Mouse (Mus musculus) liver, embryonic 14.5 days (tissue): Measurements from ENCODE around the gene Cep97. TPM values are rescaled to one million over a fixed set of nuclear protein-coding genes. Genes with fewer than 3 reads are reported as not detected.
"Not testable (repeated sequence)": the region's sequence is repeated elsewhere in the genome, so short reads cannot be mapped to it uniquely, and the experiment has no call there.

Experiments
- ATAC-seq: fragments of 200-750 bp; cut with Nextera tagmentation; 2 replicates; pipeline ENCODE4 v1.8.0; 2017; ENCODE audit warnings: moderate number of reproducible peaks, mild to moderate bottlenecking, moderate library complexity; ENCODE audit not compliant: insufficient read depth
- DNase-seq, 3 experiments: peaks; one replicate each; pipeline ENCODE4 v3.0.0-alpha.2; 2012 to 2013; ENCODE audit warnings: low read depth in 3 of 3, low spot score in 3 of 3
- H3K27ac ChIP-seq: fragments of 300-500 bp; sonication (generic); 2 replicates; pipeline ENCODE4 v1.5.1; 2014; ENCODE audit warnings: moderate library complexity, mild to moderate bottlenecking, control low read depth, inconsistent platforms
- H3K27me3 ChIP-seq: fragments of 300-500 bp; sonication (generic); 2 replicates; pipeline ENCODE4 v1.6.1; 2014; ENCODE audit warnings: mild to moderate bottlenecking, low read length, moderate library complexity; ENCODE audit not compliant: control insufficient read depth, insufficient read depth
- H3K36me3 ChIP-seq: fragments of 300-500 bp; sonication (generic); replicated peaks from 2 replicates; pipeline ENCODE4 v1.6.1; 2014; ENCODE audit warnings: low read depth; ENCODE audit not compliant: control insufficient read depth, insufficient read depth
- H3K4me1 ChIP-seq, 2 experiments: fragments of 200-500 bp in 1 of 2; fragments of 300-500 bp in 1 of 2; sonication (generic) in 1 of 2; replicated peaks; 2 replicates each; pipeline ENCODE4 v1.6.1; 2012 to 2014; ENCODE audit warnings: antibody characterized with exemption in 1 of 2, inconsistent platforms in 1 of 2, low read length in 1 of 2; ENCODE audit not compliant: control insufficient read depth in 2 of 2, insufficient read depth in 2 of 2
- H3K4me2 ChIP-seq: fragments of 300-500 bp; sonication (generic); 2 replicates; pipeline ENCODE4 v1.6.1; 2014; ENCODE audit warnings: low read depth, mild to moderate bottlenecking, control low read depth, moderate library complexity
- H3K4me3 ChIP-seq, 2 experiments: fragments of 200-500 bp in 1 of 2; fragments of 300-500 bp in 1 of 2; sonication (generic) in 1 of 2; 2 replicates each; pipeline ENCODE4 v1.5.1; 2012 to 2014; ENCODE audit warnings: low read depth in 2 of 2, low read length in 2 of 2, mild to moderate bottlenecking in 2 of 2, control low read depth in 1 of 2, inconsistent platforms in 1 of 2, moderate library complexity in 1 of 2; ENCODE audit not compliant: insufficient read depth in 1 of 2
- H3K9ac ChIP-seq: fragments of 300-500 bp; sonication (generic); replicated peaks from 2 replicates; pipeline ENCODE4 v1.6.1; 2014; ENCODE audit warnings: mild to moderate bottlenecking, control low read depth, moderate library complexity
- H3K9me3 ChIP-seq: fragments of 300-500 bp; sonication (generic); 2 replicates; pipeline ENCODE4 v1.6.1; 2016; ENCODE audit warnings: low read length, mixed read lengths; ENCODE audit not compliant: control insufficient read depth
- CTCF ChIP-seq: IDR thresholded peaks from 2 replicates; pipeline ENCODE4 v1.5.1; 2016; ENCODE audit warnings: antibody characterized with exemption, low read depth, control low read depth
- EP300 ChIP-seq: IDR thresholded peaks from 2 replicates; pipeline ENCODE4 v1.6.1; 2016; ENCODE audit warnings: antibody characterized with exemption, low read depth
- WGBS: fragments of 180-500 bp; shearing (Covaris S2); extraction: QIAGEN DNeasy Blood & Tissue Kit; methylation state at CpG from one replicate; pipeline ENCODE4 v1.1.7; 2014; ENCODE audit not compliant: insufficient replicate concordance; 5-methylcytosine and 5-hydroxymethylcytosine counted together
- polyA plus RNA-seq, 2 experiments: library from polyadenylated mRNA; depleted of rRNA in 1 of 2; stranded (reverse) in 1 of 2; unstranded in 1 of 2; fragments of >200 nt; fragmentation: Nextera tagmentation in 1 of 2; extraction: Ambion mirVana in 1 of 2; gene quantifications; 2 replicates each; pipeline versions ENCODE4 v1.2.1 to v1.2.3; 2012 to 2014

Cep97 gene
- polyA plus RNA-seq, 2 experiments = 2.0 to 5.4 TPM

GRCm38 (mm10) chr16:55876025-55876424 is 58.6 kb downstream of the Cep97 start:
- Histone ChIP-seq H3K4me3 (no peak overlapping the region), H3K9me3 (no peaks in the 10 kb centered on the region), H3K9ac (no peak overlapping the region), H3K4me1 (peaks cover 0 to 4% of the 10 kb centered on the region in 2 experiments; a peak in 2 of 4 replicates), H3K4me2 (no peak overlapping the region), H3K27me3 (no peaks in the 10 kb centered on the region), H3K27ac (no peak overlapping the region), H3K36me3 (no peaks in the 10 kb centered on the region)
- TF ChIP-seq CTCF (no peak), EP300 (no peak)
- no peak for ATAC-seq
- DNase-seq = no peak
- 52% methylated on average over 6 of the region's 6 CpGs for WGBS

- no peak for ATAC-seq
- no peaks in the 10 kb centered on the region for H3K4me1 ChIP-seq
- no peak overlapping the region for H3K27ac ChIP-seq
- no peaks in the 10 kb centered on the region for H3K9me3 ChIP-seq
- TF ChIP-seq CTCF = no peak
- TF ChIP-seq EP300 = no peak
- no peaks in the 10 kb centered on the region for H3K27me3 ChIP-seq
- 57% methylated on average over 4 of the region's 4 CpGs for WGBS
- H3K4me2 ChIP-seq = no peak overlapping the region
- H3K36me3 ChIP-seq = no peaks in the 10 kb centered on the region
- H3K9ac ChIP-seq = no peak overlapping the region
- DNase-seq = no peak
- H3K4me3 ChIP-seq = no peak overlapping the region
Observed at GRCm38 (mm10) chr16:55863832-55864231, 70.8 kb downstream of the Cep97 start.

DNA sequence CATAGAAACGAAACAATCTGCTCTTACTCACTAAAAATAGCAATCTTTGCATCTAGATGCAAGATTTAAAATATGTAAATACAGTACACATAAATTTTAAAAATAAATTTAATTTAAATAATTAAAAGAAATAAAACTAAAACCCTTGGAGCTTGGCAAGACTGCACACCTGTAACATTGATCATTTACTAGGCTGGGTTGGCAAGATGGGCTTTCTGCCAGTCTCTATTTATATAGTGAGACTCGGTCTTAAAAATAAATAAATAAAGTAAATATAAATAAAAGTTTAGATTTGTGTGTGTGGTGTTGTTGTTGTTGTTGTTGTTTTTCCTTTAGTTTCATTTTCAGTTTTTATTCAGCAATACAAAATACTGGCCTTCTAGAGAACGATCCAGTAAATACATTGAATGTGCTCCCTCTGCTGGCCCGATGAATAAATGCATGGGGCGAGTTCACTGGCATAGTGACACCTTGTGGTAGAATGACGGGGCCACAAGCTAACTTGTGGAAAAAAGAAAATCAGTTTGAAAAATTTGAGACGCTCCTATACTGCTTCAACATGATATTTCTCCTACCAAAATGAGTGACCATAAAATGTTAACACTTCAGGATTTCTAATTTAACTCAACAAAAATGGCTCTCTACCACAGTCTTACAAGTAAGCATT is 71.4 kb downstream of the Cep97 start:
- ATAC-seq = 0 out of 2 replicates have a peak, but pooled peaks have one; percentile 41
- DNase-seq = peak; percentile 47 to 54 (median 49)
- WGBS = 18% methylated on average over 7 of the region's 7 CpGs

DNA sequence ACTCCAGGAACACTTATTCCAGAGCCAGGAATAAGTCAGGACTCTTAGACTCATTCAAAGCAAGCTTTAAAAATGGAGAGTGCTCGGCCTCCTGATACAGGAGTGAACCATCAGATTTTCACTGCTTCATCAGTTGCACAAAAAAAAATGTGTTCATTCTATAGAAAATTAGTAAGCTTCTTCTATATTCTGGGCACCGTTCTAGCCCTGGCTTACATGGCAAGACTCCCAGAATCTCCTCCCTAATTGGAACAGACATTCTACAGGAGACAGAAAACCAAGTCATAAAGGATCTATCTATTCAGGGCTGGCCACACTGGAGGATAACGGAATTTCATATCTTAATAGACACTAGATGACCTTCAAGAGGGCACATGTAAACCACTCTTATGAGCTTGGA is 73.6 kb downstream of the Cep97 start:
- 77% methylated on average over 3 of the region's 3 CpGs for WGBS

More for the DNA sequence above, 71.4 kb downstream of the Cep97 start:
- TF ChIP-seq EP300 (no peak), CTCF (peak; percentile 97)
- H3K9me3 ChIP-seq = no peaks in the 10 kb centered on the region
- no peaks in the 10 kb centered on the region for H3K36me3 ChIP-seq
- no peaks in the 10 kb centered on the region for H3K4me1 ChIP-seq
- H3K4me2 ChIP-seq = no peak overlapping the region
- H3K27me3 ChIP-seq = no peaks in the 10 kb centered on the region
- no peak overlapping the region for H3K27ac ChIP-seq
- H3K4me3 ChIP-seq = no peak overlapping the region
- H3K9ac ChIP-seq = no peak overlapping the region

DNA sequence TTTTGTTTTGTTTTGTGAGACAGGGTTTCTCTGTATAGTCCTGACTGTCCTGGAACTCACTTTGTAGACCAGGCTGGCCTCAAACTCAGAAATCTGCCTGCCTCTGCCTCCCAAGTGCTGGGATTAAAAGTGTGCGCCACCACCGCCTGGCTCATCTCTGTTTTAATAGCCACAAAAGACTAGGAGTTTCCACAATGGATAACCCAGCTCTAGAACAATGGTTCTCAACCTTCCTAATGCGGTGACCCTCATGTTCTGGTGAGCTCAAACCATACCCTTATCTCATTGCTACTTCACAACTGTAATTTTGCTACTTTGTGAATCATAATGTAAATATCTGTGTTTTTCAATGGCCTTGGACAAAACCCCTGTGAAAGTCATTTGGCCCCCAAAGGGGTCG is 75.2 kb downstream of the Cep97 start:
- H3K4me3 ChIP-seq, DNase-seq, H3K9me3 ChIP-seq, H3K4me2 ChIP-seq, H3K27me3 ChIP-seq, ATAC-seq, H3K27ac ChIP-seq, H3K9ac ChIP-seq, H3K4me1 ChIP-seq, H3K36me3 ChIP-seq: not testable (repeated sequence)
- WGBS = 75% methylated on average over 4 of the region's 4 CpGs

More for the DNA sequence above, 73.6 kb downstream of the Cep97 start:
- no peaks in the 10 kb centered on the region for H3K9me3 ChIP-seq
- TF ChIP-seq EP300 = no peak
- TF ChIP-seq CTCF = no peak
- no peak overlapping the region for H3K4me2 ChIP-seq
- H3K36me3 ChIP-seq = no peaks in the 10 kb centered on the region
- no peak overlapping the region for H3K27ac ChIP-seq
- H3K27me3 ChIP-seq = no peaks in the 10 kb centered on the region
- no peaks in the 10 kb centered on the region for H3K4me1 ChIP-seq
- no peak for DNase-seq
- ATAC-seq = no peak
- H3K9ac ChIP-seq = no peak overlapping the region
- H3K4me3 ChIP-seq = no peak overlapping the region
